Mouse (Mus musculus) neural tube, embryonic 12.5 days (tissue): ENCODE data around the gene Snx13. TPM values are rescaled to one million over a fixed set of nuclear protein-coding genes. Genes with fewer than 3 reads are reported as not detected.
A peak's percentile ranks its signal among the peaks of the same experiment; 100 is the strongest.

Experiments
- ATAC-seq: fragments of 200-750 bp; cut with Nextera tagmentation; 2 replicates; pipeline ENCODE4 v1.8.0; 2017; ENCODE audit warnings: low read depth, mild to moderate bottlenecking, moderate TSS enrichment, moderate library complexity; ENCODE audit not compliant: low FRiP score
- H3K27ac ChIP-seq: fragments of 300-500 bp; sonication (generic); 2 replicates; pipeline ENCODE4 v1.5.1; 2016
- H3K27me3 ChIP-seq: fragments of 300-500 bp; sonication (generic); replicated peaks from 2 replicates; pipeline ENCODE4 v1.6.1; 2016; ENCODE audit warnings: mild to moderate bottlenecking
- H3K36me3 ChIP-seq: fragments of 300-500 bp; sonication (generic); 2 replicates; pipeline ENCODE4 v1.6.1; 2016; ENCODE audit warnings: mild to moderate bottlenecking
- H3K4me1 ChIP-seq: fragments of 300-500 bp; sonication (generic); 2 replicates; pipeline ENCODE4 v1.6.1; 2016
- H3K4me2 ChIP-seq: fragments of 300-500 bp; sonication (generic); replicated peaks from 2 replicates; pipeline ENCODE4 v1.6.1; 2016; ENCODE audit warnings: mild to moderate bottlenecking
- H3K4me3 ChIP-seq: fragments of 300-500 bp; sonication (generic); 2 replicates; pipeline ENCODE4 v1.5.1; 2016
- H3K9ac ChIP-seq: fragments of 300-500 bp; sonication (generic); 2 replicates; pipeline ENCODE4 v1.6.1; 2016; ENCODE audit warnings: mild to moderate bottlenecking
- H3K9me3 ChIP-seq: fragments of 300-500 bp; sonication (generic); 2 replicates; pipeline ENCODE4 v1.6.1; 2016; ENCODE audit warnings: mild to moderate bottlenecking
- WGBS: fragments of 180-500 bp; shearing (Covaris S2); methylation state at CpG from one replicate; pipeline ENCODE4 v1.1.7; 2016; 5-methylcytosine and 5-hydroxymethylcytosine counted together
- polyA plus RNA-seq: library from polyadenylated mRNA; unstranded; fragments of >200 nt; fragmentation: Nextera tagmentation; extraction: Ambion mirVana; gene quantifications from 2 replicates; pipeline ENCODE4 v1.2.1, GENCODE M21; 2016

Gene Snx13
- polyA plus RNA-seq, 1 experiment from 2014 or later: 23.0 TPM

- no peak overlapping the region for H3K4me2 ChIP-seq
- no peaks in the 10 kb centered on the region for H3K9me3 ChIP-seq
- no peaks in the 10 kb centered on the region for H3K27me3 ChIP-seq
- ATAC-seq: no peak
- H3K36me3 ChIP-seq: no peaks in the 10 kb centered on the region
- no peaks in the 10 kb centered on the region for H3K4me1 ChIP-seq
- H3K9ac ChIP-seq: no peak overlapping the region
- no peak overlapping the region for H3K4me3 ChIP-seq
- H3K27ac ChIP-seq: no peak overlapping the region
- WGBS: 85% methylated on average over 9 of the region's 9 CpGs
These were observed 28.2 kb upstream of the Snx13 start for GRCm38 (mm10) chr12:35018679-35019237.

- 88% methylated on average over 9 of the region's 9 CpGs for WGBS
These were observed 25.7 kb upstream of the Snx13 start for GRCm38 (mm10) chr12:35021285-35021684.

GRCm38 (mm10) chr12:35022066-35022465 is 24.9 kb upstream of the Snx13 start:
- no peaks in the 10 kb centered on the region for H3K4me1 ChIP-seq
- no peak for ATAC-seq
- no peaks in the 10 kb centered on the region for H3K9me3 ChIP-seq
- no peak overlapping the region for H3K4me3 ChIP-seq
- H3K4me2 ChIP-seq: no peak overlapping the region
- 64% methylated on average over 10 of the region's 10 CpGs for WGBS
- no peak overlapping the region for H3K27ac ChIP-seq
- no peak overlapping the region for H3K9ac ChIP-seq
- no peaks in the 10 kb centered on the region for H3K36me3 ChIP-seq
- H3K27me3 ChIP-seq: no peaks in the 10 kb centered on the region

More at GRCm38 (mm10) chr12:35021285-35021684, 25.7 kb upstream of the Snx13 start:
- H3K27me3 ChIP-seq: no peaks in the 10 kb centered on the region
- H3K9ac ChIP-seq: no peak overlapping the region
- H3K36me3 ChIP-seq: no peaks in the 10 kb centered on the region
- no peaks in the 10 kb centered on the region for H3K4me1 ChIP-seq
- H3K9me3 ChIP-seq: no peaks in the 10 kb centered on the region
- no peak for ATAC-seq
- no peak overlapping the region for H3K27ac ChIP-seq
- H3K4me3 ChIP-seq: no peak overlapping the region
- no peak overlapping the region for H3K4me2 ChIP-seq

GRCm38 (mm10) chr12:35025916-35026432 is 21.0 kb upstream of the Snx13 start:
- Histone ChIP-seq H3K9me3 (no peaks in the 10 kb centered on the region), H3K27me3 (no peaks in the 10 kb centered on the region)
- WGBS: 60% methylated on average over 4 of the region's 4 CpGs

GRCm38 (mm10) chr12:35027533-35027932 is 19.5 kb upstream of the Snx13 start:
- H3K4me1 ChIP-seq: no peaks in the 10 kb centered on the region
- H3K9ac ChIP-seq: no peak overlapping the region
- no peak overlapping the region for H3K4me2 ChIP-seq
- 67% methylated on average over 1 of the region's 1 CpGs for WGBS
- H3K9me3 ChIP-seq: no peaks in the 10 kb centered on the region
- no peaks in the 10 kb centered on the region for H3K27me3 ChIP-seq
- H3K36me3 ChIP-seq: no peaks in the 10 kb centered on the region
- H3K27ac ChIP-seq: no peak overlapping the region
- no peak for ATAC-seq
- H3K4me3 ChIP-seq: no peak overlapping the region

More at GRCm38 (mm10) chr12:35025916-35026432, 21.0 kb upstream of the Snx13 start:
- H3K36me3 ChIP-seq: no peaks in the 10 kb centered on the region
- no peaks in the 10 kb centered on the region for H3K4me1 ChIP-seq
- no peak overlapping the region for H3K4me2 ChIP-seq
- no peak for ATAC-seq
- H3K27ac ChIP-seq: no peak overlapping the region
- H3K4me3 ChIP-seq: no peak overlapping the region
- no peak overlapping the region for H3K9ac ChIP-seq

- H3K4me3 ChIP-seq: no peak overlapping the region
- ATAC-seq: no peak
- H3K27me3 ChIP-seq: no peaks in the 10 kb centered on the region
- 33% methylated on average over 14 of the region's 14 CpGs for WGBS
- peak overlapping the region; percentile 27; the same call in 1 of the 2 replicates for H3K4me2 ChIP-seq
- no peaks in the 10 kb centered on the region for H3K4me1 ChIP-seq
- H3K9me3 ChIP-seq: no peaks in the 10 kb centered on the region
- no peak overlapping the region for H3K27ac ChIP-seq
- H3K9ac ChIP-seq: no peak overlapping the region
- no peaks in the 10 kb centered on the region for H3K36me3 ChIP-seq
These were observed 8.1 kb upstream of the Snx13 start for GRCm38 (mm10) chr12:35038668-35039570.

GRCm38 (mm10) chr12:35039571-35039936 is 7.4 kb upstream of the Snx13 start:
- no peaks in the 10 kb centered on the region for H3K27me3 ChIP-seq
- ATAC-seq: no peak
- H3K4me2 ChIP-seq: no peak overlapping the region
- no peaks in the 10 kb centered on the region for H3K4me1 ChIP-seq
- H3K36me3 ChIP-seq: no peaks in the 10 kb centered on the region
- no peak overlapping the region for H3K9ac ChIP-seq
- no peak overlapping the region for H3K4me3 ChIP-seq
- no peak overlapping the region for H3K27ac ChIP-seq
- no peaks in the 10 kb centered on the region for H3K9me3 ChIP-seq
- WGBS: 85% methylated on average over 5 of the region's 5 CpGs

GRCm38 (mm10) chr12:35041964-35042363 is 5.0 kb upstream of the Snx13 start:
- Histone ChIP-seq H3K4me2 (no peak overlapping the region), H3K9me3 (no peaks in the 10 kb centered on the region), H3K4me3 (no peak overlapping the region), H3K27me3 (no peaks in the 10 kb centered on the region), H3K36me3 (no peaks in the 10 kb centered on the region), H3K4me1 (no peaks in the 10 kb centered on the region), H3K9ac (no peak overlapping the region), H3K27ac (no peak overlapping the region)
- WGBS: 73% methylated on average over 8 of the region's 8 CpGs
- ATAC-seq: no peak

- peak; percentile 77 for ATAC-seq
- H3K4me2 ChIP-seq: peak overlapping the region; percentile 84
- H3K27me3 ChIP-seq: no peaks in the 10 kb centered on the region
- no peaks in the 10 kb centered on the region for H3K9me3 ChIP-seq
- H3K4me3 ChIP-seq: peak overlapping the region; percentile 94
- peak overlapping the region; percentile 91; the same call in 1 of the 2 replicates for H3K27ac ChIP-seq
- H3K9ac ChIP-seq: peak overlapping the region; percentile 95
- under 1% methylated on average over 36 of the region's 36 CpGs for WGBS
- peaks cover 12% of the 10 kb centered on the region for H3K4me1 ChIP-seq
- H3K36me3 ChIP-seq: no peaks in the 10 kb centered on the region
These were observed 532 bp upstream of the Snx13 start for GRCm38 (mm10) chr12:35046310-35046998.

GRCm38 (mm10) chr12:35047320-35048225 is 587 bp downstream of the Snx13 start:
- Histone ChIP-seq H3K4me2 (peak overlapping the region; percentile 84), H3K9ac (peak overlapping the region; percentile 95), H3K27ac (peak overlapping the region; percentile 91), H3K9me3 (no peaks in the 10 kb centered on the region), H3K4me3 (peak overlapping the region; percentile 94), H3K36me3 (no peaks in the 10 kb centered on the region), H3K27me3 (no peaks in the 10 kb centered on the region), H3K4me1 (peaks cover 13% of the 10 kb centered on the region)
- ATAC-seq: peak; percentile 88
- 2% methylated on average over 65 of the region's 65 CpGs for WGBS

- Histone ChIP-seq H3K4me1 (peaks cover 13% of the 10 kb centered on the region), H3K4me3 (no peak overlapping the region), H3K27me3 (no peaks in the 10 kb centered on the region), H3K36me3 (no peaks in the 10 kb centered on the region), H3K9me3 (no peaks in the 10 kb centered on the region), H3K27ac (no peak overlapping the region), H3K4me2 (no peak overlapping the region), H3K9ac (no peak overlapping the region)
- WGBS: 92% methylated on average over 3 of the region's 3 CpGs
- ATAC-seq: no peak
These were observed 1.9 kb downstream of the Snx13 start for GRCm38 (mm10) chr12:35048891-35049290.
